Mouse (Mus musculus) liver, embryonic 14.5 days (tissue): Measurements from ENCODE around the gene Bcor.

Experiments used
- CTCF ChIP-seq: IDR thresholded peaks from 2 replicates; pipeline ENCODE4 v1.5.1; 2016; ENCODE audit warnings: antibody characterized with exemption, low read depth, control low read depth
- EP300 ChIP-seq: IDR thresholded peaks from 2 replicates; pipeline ENCODE4 v1.6.1; 2016; ENCODE audit warnings: antibody characterized with exemption, low read depth

DNA sequence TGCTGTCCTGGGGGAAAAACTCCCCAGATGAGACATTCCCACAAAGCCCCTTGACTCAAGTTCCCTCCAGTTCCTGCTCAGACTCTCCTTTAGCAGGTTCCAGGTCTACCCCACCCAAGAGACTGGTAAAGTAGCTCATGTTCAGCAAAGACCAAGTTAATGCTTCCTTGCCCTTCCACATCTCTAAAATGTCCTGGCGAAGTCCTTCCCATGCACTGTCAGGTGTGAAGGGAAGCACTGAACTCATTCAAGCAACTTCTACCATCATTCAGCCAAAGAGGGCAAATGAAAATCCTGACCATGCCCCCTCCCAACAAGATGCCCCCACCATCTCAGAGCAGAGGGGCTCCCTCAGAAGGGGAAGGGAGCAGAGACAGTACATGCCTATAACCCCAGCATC lies 107.5 kb downstream of the Bcor start:
- TF ChIP-seq EP300 (no peak), CTCF (no peak)
